Mouse (Mus musculus) kidney, adult 9 months (tissue): ENCODE measurements around the gene Tpd52l2.
"Not testable (repeated sequence)": the region's sequence is repeated elsewhere in the genome, so short reads cannot be mapped to it uniquely, and the experiment has no call there.

Experiments used
- DNase-seq: peaks from one replicate; pipeline ENCODE4 v3.0.0; 2022

Gene Tpd52l2

GRCm38 (mm10) chr2:181487338-181488277 lies 9.3 kb upstream of the Tpd52l2 start:
- DNase-seq, result peak; percentile 79

GRCm38 (mm10) chr2:181491432-181492205 lies 5.3 kb upstream of the Tpd52l2 start:
- peak; percentile 44 for DNase-seq

GRCm38 (mm10) chr2:181492206-181492605 lies 4.7 kb upstream of the Tpd52l2 start:
- no peak for DNase-seq

- DNase-seq, result no peak
Observed at GRCm38 (mm10) chr2:181493156-181493927, 3.6 kb upstream of the Tpd52l2 start, which contains the start of gene Abhd16b. Gene Abhd16b, plus strand, starts transcription at chr2:181493206.

- DNase-seq, result no peak
Observed at GRCm38 (mm10) chr2:181494266-181494945, 2.5 kb upstream of the Tpd52l2 start.

GRCm38 (mm10) chr2:181495845-181496244 lies 1.1 kb upstream of the Tpd52l2 start:
- not testable (repeated sequence) for DNase-seq

GRCm38 (mm10) chr2:181496281-181496680 lies 661 bp upstream of the Tpd52l2 start:
- DNase-seq, result peak; percentile 78

DNA sequence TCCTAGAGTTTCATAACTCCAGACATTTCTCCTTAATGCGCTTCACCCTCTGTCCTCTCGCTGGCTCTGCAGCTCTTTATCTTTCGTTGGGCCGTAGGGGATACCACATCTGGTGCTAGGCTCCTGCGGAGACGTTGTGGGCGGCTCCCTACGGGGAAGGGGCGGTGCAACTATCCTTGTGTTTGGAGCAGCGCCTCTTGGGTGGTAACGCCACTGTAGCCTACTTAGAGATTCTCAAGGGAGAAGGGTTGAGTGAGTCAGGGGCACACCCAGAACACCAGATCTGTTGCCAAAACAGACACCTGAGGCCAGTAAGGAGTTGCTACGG lies 570 bp downstream of the Tpd52l2 start:
- DNase-seq, result peak; percentile 72

DNA sequence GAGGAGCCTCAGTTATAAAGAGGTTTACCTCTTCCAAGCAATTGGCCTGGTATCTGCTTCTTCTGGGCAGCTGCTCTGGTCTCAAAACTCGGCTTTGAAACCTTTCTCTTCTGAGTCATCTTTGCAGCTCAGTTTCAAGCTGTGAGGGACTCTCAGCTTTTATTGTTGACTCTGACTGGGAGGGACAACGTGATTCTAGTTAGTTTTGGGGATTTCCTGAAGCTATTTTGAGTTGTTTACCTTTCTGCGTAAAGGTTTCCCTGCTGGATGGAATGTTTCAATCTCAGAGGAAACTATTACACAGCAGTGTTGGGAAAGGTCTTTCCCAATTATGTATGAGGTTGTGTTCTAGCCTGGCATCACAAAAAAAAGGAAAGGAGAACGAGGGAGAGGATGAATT lies 1.7 kb downstream of the Tpd52l2 start:
- no peak for DNase-seq

DNA sequence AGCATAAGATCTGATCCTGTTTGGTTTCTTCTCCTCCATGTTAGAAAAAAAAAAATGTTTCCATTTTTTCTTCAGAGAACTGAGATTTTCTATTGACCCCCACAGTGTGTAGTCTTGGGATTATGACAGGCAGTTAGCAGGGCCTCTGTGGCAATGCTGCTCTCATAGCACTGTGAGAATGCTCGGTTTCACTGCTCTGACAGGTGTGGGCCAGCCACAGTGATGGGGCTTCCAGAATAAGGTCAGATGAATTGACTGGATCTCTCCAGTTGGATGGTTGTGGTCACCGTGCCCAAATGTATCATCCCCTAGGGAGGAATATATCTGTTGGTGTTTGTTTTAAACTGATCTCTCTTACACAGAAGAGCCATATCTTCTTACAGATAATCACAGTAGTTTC lies 12.2 kb downstream of the Tpd52l2 start:
- DNase-seq, result no peak

GRCm38 (mm10) chr2:181511231-181511630 lies 14.3 kb downstream of the Tpd52l2 start:
- no peak for DNase-seq

DNA sequence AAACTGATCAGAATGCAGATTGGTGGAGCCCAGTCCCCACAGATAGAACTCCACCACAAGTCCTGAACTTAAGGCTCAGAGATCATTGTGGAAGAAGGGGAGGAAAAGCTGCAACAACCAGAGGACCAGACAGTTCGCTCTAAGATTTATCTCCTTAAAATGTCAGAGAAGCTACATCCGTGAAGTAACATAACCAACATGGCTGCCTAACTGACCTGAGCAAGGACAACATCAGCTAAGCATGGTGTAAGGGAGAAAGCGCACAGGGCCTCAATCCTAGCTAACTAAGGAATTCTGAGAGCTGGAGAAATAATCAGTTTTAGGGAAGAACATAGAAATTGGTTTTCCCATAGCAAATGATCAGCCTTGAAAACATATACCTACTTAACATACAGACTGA lies 22.3 kb downstream of the Tpd52l2 start:
- DNase-seq, result no peak

- DNase-seq, result peak; percentile 99
Observed at GRCm38 (mm10) chr2:181520118-181520935, 23.4 kb downstream of the Tpd52l2 start, which contains the start of gene Dnajc5. Gene Dnajc5, plus strand, starts transcription at chr2:181520485.

GRCm38 (mm10) chr2:181520936-181521227 lies 23.9 kb downstream of the Tpd52l2 start:
- no peak for DNase-seq

GRCm38 (mm10) chr2:181521491-181521890 lies 24.5 kb downstream of the Tpd52l2 start:
- no peak for DNase-seq

DNA sequence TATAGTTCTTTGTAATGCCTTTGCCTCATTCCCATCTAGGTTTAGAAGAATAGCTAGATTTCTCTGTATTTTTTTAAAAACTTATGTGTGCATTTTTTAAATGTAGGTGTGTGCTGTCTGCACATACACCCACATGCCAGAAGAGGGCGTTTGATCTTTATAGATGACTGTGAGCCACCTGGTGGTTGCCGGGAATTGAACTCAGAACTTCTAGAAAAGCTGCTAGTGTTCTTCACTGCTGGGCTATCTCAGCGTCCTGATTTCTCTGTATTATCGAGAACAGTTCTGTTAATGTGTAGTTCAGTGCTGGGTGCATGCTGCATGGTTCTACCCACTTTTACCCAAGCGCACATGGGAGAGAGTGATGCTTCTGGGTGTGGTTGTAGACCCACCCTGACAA lies 25.9 kb downstream of the Tpd52l2 start:
- peak; percentile 55 for DNase-seq

- DNase-seq, result no peak
Observed at GRCm38 (mm10) chr2:181525526-181525925, 28.6 kb downstream of the Tpd52l2 start.

- DNase-seq, result peak; percentile 50
Observed at GRCm38 (mm10) chr2:181529076-181529475, 32.1 kb downstream of the Tpd52l2 start.

GRCm38 (mm10) chr2:181532589-181532988 lies 35.6 kb downstream of the Tpd52l2 start:
- no peak for DNase-seq

GRCm38 (mm10) chr2:181536410-181536809 lies 39.5 kb downstream of the Tpd52l2 start:
- DNase-seq, result peak; percentile 27

DNA sequence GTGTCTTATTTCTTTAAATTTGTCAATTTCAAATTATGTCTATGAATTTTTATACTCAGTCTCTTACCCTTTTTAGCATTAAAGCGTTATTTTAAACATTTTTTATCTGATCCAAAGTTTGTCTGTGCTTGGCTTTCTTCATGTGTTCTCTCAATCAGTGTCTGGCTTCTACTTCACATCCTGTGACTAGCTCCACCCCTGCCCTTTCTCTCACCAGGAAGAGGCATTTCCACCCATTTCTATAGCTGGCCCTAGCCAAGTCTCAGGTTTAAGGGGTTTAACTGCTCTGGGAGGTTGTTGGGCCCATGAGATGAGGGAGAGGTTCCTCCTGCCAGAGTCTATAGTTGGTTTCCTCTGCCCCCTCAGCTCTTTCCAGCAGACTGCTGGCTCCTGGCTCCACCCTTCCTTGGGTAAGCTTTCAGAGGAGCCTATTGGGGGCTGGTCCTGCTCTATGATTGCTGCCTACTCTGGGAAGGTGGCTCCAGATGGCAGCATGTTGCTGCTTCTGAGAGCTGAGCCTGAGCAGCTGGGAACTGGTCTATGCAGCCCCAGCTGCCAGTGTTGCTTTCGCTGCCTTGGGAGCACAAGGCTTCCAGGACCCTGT lies 40.6 kb downstream of the Tpd52l2 start:
- DNase-seq, result no peak
